Mouse (Mus musculus) R1 (cell line): ENCODE measurements around the gene Vsnl1.

Experiments
- DNase-seq: peaks from one replicate; pipeline ENCODE4 v3.0.0-alpha.2; 2018; ENCODE audit warnings: low read depth, low spot score

The Vsnl1 gene

DNA sequence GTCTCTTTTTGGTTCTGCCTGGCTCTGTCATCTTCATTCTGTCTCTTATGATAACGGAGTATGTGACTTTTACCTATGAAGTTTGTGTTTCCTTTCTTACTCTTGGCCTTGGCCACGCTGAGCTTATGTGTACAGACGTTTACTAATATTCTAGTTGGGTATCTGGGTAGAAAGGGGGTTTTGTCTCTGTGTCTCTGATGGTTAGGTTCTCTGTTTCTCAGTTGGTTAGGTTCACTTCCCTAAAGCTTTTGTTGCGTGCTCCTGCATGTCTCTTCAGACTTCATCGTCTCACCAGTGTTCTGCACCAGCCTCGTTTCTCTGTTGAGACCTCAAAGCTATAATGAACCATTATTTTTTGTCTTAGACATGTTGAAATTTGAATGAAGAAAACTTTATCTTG, 159.2 kb downstream of the Vsnl1 start:
- DNase-seq = no peak

DNA sequence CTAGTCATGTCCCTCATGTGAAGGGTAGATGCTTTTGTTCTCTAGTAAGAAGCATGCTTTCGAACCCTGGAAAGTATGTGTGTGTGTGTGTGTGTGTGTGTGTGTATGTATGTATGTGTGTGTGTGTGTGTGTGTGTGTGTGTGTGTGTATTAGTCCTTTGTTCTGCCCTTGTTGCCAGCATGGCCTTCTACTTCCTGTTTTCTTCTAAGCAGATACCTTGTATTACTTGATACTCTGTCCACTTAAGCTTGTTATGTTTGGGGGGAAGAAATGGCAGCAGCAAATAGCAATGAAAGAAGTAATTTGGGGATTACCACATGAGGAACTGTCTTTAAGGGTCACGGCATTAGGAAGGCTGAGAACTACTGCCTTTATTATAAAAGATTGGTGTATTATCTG, 159.8 kb downstream of the Vsnl1 start:
- DNase-seq = no peak
